Mouse (Mus musculus) T-helper 17 cell (primary cell): Measurements from ENCODE around the gene Ptpn13.

Experiments used
- in situ Hi-C, 2 experiments: fragments of 300-600 bp; cut with MboI, MseI; formaldehyde crosslinking; loops; 1 replicate in 1 of 2; 2 replicates in 1 of 2; pipeline ENCODE4 v1.15.1; 2025; ENCODE audit warnings: high pct_unique_total_duplicates in 2 of 2

Gene Ptpn13

GRCm38 (mm10) chr5:103515876-103516275 is 90.9 kb downstream of the Ptpn13 start:
- in situ Hi-C loops, result no loop called here

- in situ Hi-C loops, result no loop called here
These were observed 91.6 kb downstream of the Ptpn13 start for GRCm38 (mm10) chr5:103516555-103516954.

GRCm38 (mm10) chr5:103517641-103518040 is 92.6 kb downstream of the Ptpn13 start:
- in situ Hi-C loops, result no loop called here

- in situ Hi-C loops, result no loop called here
These were observed 93.9 kb downstream of the Ptpn13 start for GRCm38 (mm10) chr5:103518797-103519468.

- in situ Hi-C loops, result no loop called here
These were observed 97.4 kb downstream of the Ptpn13 start for GRCm38 (mm10) chr5:103522371-103522770.

- in situ Hi-C loops, result no loop called here
These were observed 101.9 kb downstream of the Ptpn13 start for GRCm38 (mm10) chr5:103526668-103527436.

- in situ Hi-C loops, result no loop called here
These were observed 102.4 kb downstream of the Ptpn13 start for GRCm38 (mm10) chr5:103527437-103527718.

- in situ Hi-C loops, result no loop called here
These were observed 105.2 kb downstream of the Ptpn13 start for GRCm38 (mm10) chr5:103530214-103530613.

- in situ Hi-C loops, result no loop called here
These were observed 107.9 kb downstream of the Ptpn13 start for GRCm38 (mm10) chr5:103532841-103533390.

GRCm38 (mm10) chr5:103534454-103534853 is 109.5 kb downstream of the Ptpn13 start:
- in situ Hi-C loops, result no loop called here

- in situ Hi-C loops, result no loop called here
These were observed 112.4 kb downstream of the Ptpn13 start for GRCm38 (mm10) chr5:103537429-103537828.

GRCm38 (mm10) chr5:103540612-103541011 is 115.6 kb downstream of the Ptpn13 start:
- in situ Hi-C loops, result no loop called here

GRCm38 (mm10) chr5:103541136-103541535 is 116.1 kb downstream of the Ptpn13 start:
- in situ Hi-C loops, result no loop called here

- in situ Hi-C loops, result no loop called here
These were observed 116.5 kb downstream of the Ptpn13 start for GRCm38 (mm10) chr5:103541542-103541941.

GRCm38 (mm10) chr5:103545381-103546000 is 120.5 kb downstream of the Ptpn13 start:
- in situ Hi-C loops, result no loop called here

GRCm38 (mm10) chr5:103554769-103555168 is 129.8 kb downstream of the Ptpn13 start:
- in situ Hi-C loops, result no loop called here

GRCm38 (mm10) chr5:103560546-103560945 is 135.6 kb downstream of the Ptpn13 start:
- in situ Hi-C loops, result no loop called here

GRCm38 (mm10) chr5:103568034-103568433 is 143.0 kb downstream of the Ptpn13 start:
- in situ Hi-C loops, result no loop called here

- in situ Hi-C loops, result no loop called here
These were observed 144.5 kb downstream of the Ptpn13 start for GRCm38 (mm10) chr5:103569446-103569845.

- in situ Hi-C loops, result no loop called here
These were observed 154.9 kb downstream of the Ptpn13 start for GRCm38 (mm10) chr5:103579680-103580420.

GRCm38 (mm10) chr5:103587219-103587618 is 162.2 kb downstream of the Ptpn13 start:
- in situ Hi-C loops, result no loop called here

GRCm38 (mm10) chr5:103591846-103592245 is 166.9 kb downstream of the Ptpn13 start:
- in situ Hi-C loops, result no loop called here
